Mouse (Mus musculus): ENCODE measurements around the gene 4921517D22Rik. TPM values are rescaled to one million over a fixed set of nuclear protein-coding genes. Genes with fewer than 3 reads are reported as not detected.

4921517D22Rik gene
- polyA plus RNA-seq, 1 experiment from 2014 or later, result not detected

- DNase-seq (ENCODE audit: low spot score), result no peak
- Histone ChIP-seq H3K27ac (no peak overlapping the region), H3K4me2 (replicated peaks) (no peak overlapping the region), H3K36me3 (replicated peaks; ENCODE audit: control insufficient read depth, insufficient read depth) (no peaks in the 10 kb centered on the region), H3K27me3 (ENCODE audit: control insufficient read depth, insufficient read depth, low read length) (no peaks in the 10 kb centered on the region), H3K4me3 (replicated peaks; ENCODE audit: low read length) (no peak overlapping the region), H3K4me1 (replicated peaks; ENCODE audit: control insufficient read depth, insufficient read depth, low read length) (peaks cover 15% of the 10 kb centered on the region), H3K9ac (no peak overlapping the region; the same call in 1 of the 2 replicates), H3K9me3 (ENCODE audit: control insufficient read depth, low read length) (no peaks in the 10 kb centered on the region)
- 46% methylated on average over 2 of the region's 2 CpGs for WGBS
- 0 out of 2 replicates have a peak, but pooled peaks have one; percentile 14 for ATAC-seq (ENCODE audit: low FRiP score)
Observed at GRCm38 (mm10) chr13:59671521-59671920, 22.4 kb downstream of the 4921517D22Rik start.

- peaks cover 15% of the 10 kb centered on the region for H3K4me1 ChIP-seq (replicated peaks; ENCODE audit: control insufficient read depth, insufficient read depth, low read length)
- H3K4me2 ChIP-seq (replicated peaks), result no peak overlapping the region
- H3K9ac ChIP-seq, result no peak overlapping the region
- WGBS, result 79% methylated on average over 10 of the region's 10 CpGs
- peaks cover 4% of the 10 kb centered on the region; the same call in 1 of the 2 replicates for H3K36me3 ChIP-seq (replicated peaks; ENCODE audit: control insufficient read depth, insufficient read depth)
- H3K27me3 ChIP-seq (ENCODE audit: control insufficient read depth, insufficient read depth, low read length), result no peaks in the 10 kb centered on the region
- DNase-seq (ENCODE audit: low spot score) (no peak), ATAC-seq (ENCODE audit: low FRiP score) (no peak)
- H3K9me3 ChIP-seq (ENCODE audit: control insufficient read depth, low read length), result no peaks in the 10 kb centered on the region
- no peak overlapping the region for H3K27ac ChIP-seq
- H3K4me3 ChIP-seq (replicated peaks; ENCODE audit: low read length), result no peak overlapping the region
Observed at GRCm38 (mm10) chr13:59669946-59670345, 24.0 kb downstream of the 4921517D22Rik start.

GRCm38 (mm10) chr13:59668501-59669093 is 25.3 kb downstream of the 4921517D22Rik start:
- ATAC-seq (ENCODE audit: low FRiP score) (no peak), DNase-seq (ENCODE audit: low spot score) (no peak)
- H3K9ac ChIP-seq, result no peak overlapping the region
- H3K9me3 ChIP-seq (ENCODE audit: control insufficient read depth, low read length), result no peaks in the 10 kb centered on the region
- no peak overlapping the region for H3K4me3 ChIP-seq (replicated peaks; ENCODE audit: low read length)
- no peaks in the 10 kb centered on the region for H3K27me3 ChIP-seq (ENCODE audit: control insufficient read depth, insufficient read depth, low read length)
- H3K4me1 ChIP-seq (replicated peaks; ENCODE audit: control insufficient read depth, insufficient read depth, low read length), result peaks cover 5% of the 10 kb centered on the region
- H3K36me3 ChIP-seq (replicated peaks; ENCODE audit: control insufficient read depth, insufficient read depth), result peaks cover 16% of the 10 kb centered on the region; the same call in 1 of the 2 replicates
- H3K27ac ChIP-seq, result no peak overlapping the region
- no peak overlapping the region for H3K4me2 ChIP-seq (replicated peaks)
- WGBS, result 81% methylated on average over 11 of the region's 11 CpGs

GRCm38 (mm10) chr13:59667763-59668162 is 26.1 kb downstream of the 4921517D22Rik start:
- Histone ChIP-seq H3K4me1 (replicated peaks; ENCODE audit: control insufficient read depth, insufficient read depth, low read length) (no peaks in the 10 kb centered on the region), H3K27me3 (ENCODE audit: control insufficient read depth, insufficient read depth, low read length) (no peaks in the 10 kb centered on the region), H3K9ac (no peak overlapping the region), H3K4me3 (replicated peaks; ENCODE audit: low read length) (no peak overlapping the region), H3K36me3 (replicated peaks; ENCODE audit: control insufficient read depth, insufficient read depth) (peaks cover 21% of the 10 kb centered on the region; the same call in 1 of the 2 replicates), H3K27ac (no peak overlapping the region), H3K4me2 (replicated peaks) (no peak overlapping the region), H3K9me3 (ENCODE audit: control insufficient read depth, low read length) (no peaks in the 10 kb centered on the region)
- no peak for DNase-seq (ENCODE audit: low spot score)
- 78% methylated on average over 5 of the region's 5 CpGs for WGBS
- no peak for ATAC-seq (ENCODE audit: low FRiP score)

GRCm38 (mm10) chr13:59663939-59664712 is 29.8 kb downstream of the 4921517D22Rik start:
- Histone ChIP-seq H3K4me2 (replicated peaks) (no peak overlapping the region), H3K36me3 (replicated peaks; ENCODE audit: control insufficient read depth, insufficient read depth) (peaks cover 32% of the 10 kb centered on the region), H3K4me1 (replicated peaks; ENCODE audit: control insufficient read depth, insufficient read depth, low read length) (no peaks in the 10 kb centered on the region), H3K4me3 (replicated peaks; ENCODE audit: low read length) (no peak overlapping the region), H3K27ac (no peak overlapping the region), H3K27me3 (ENCODE audit: control insufficient read depth, insufficient read depth, low read length) (no peaks in the 10 kb centered on the region), H3K9ac (no peak overlapping the region), H3K9me3 (ENCODE audit: control insufficient read depth, low read length) (no peaks in the 10 kb centered on the region)
- DNase-seq (ENCODE audit: low spot score) (no peak), ATAC-seq (ENCODE audit: low FRiP score) (no peak)
- WGBS, result 92% methylated on average over 19 of the region's 19 CpGs

GRCm38 (mm10) chr13:59661966-59662365 is 31.9 kb downstream of the 4921517D22Rik start:
- no peak overlapping the region for H3K4me3 ChIP-seq (replicated peaks; ENCODE audit: low read length)
- H3K4me2 ChIP-seq (replicated peaks), result no peak overlapping the region
- DNase-seq (ENCODE audit: low spot score) (no peak), ATAC-seq (ENCODE audit: low FRiP score) (no peak)
- peaks cover 32% of the 10 kb centered on the region for H3K36me3 ChIP-seq (replicated peaks; ENCODE audit: control insufficient read depth, insufficient read depth)
- H3K9ac ChIP-seq, result no peak overlapping the region
- no peaks in the 10 kb centered on the region for H3K27me3 ChIP-seq (ENCODE audit: control insufficient read depth, insufficient read depth, low read length)
- no peaks in the 10 kb centered on the region for H3K4me1 ChIP-seq (replicated peaks; ENCODE audit: control insufficient read depth, insufficient read depth, low read length)
- H3K27ac ChIP-seq, result no peak overlapping the region
- WGBS, result 96% methylated on average over 12 of the region's 12 CpGs
- H3K9me3 ChIP-seq (ENCODE audit: control insufficient read depth, low read length), result no peaks in the 10 kb centered on the region

- no peaks in the 10 kb centered on the region for H3K27me3 ChIP-seq (ENCODE audit: control insufficient read depth, insufficient read depth, low read length)
- DNase-seq (ENCODE audit: low spot score) (no peak), ATAC-seq (ENCODE audit: low FRiP score) (no peak)
- H3K4me1 ChIP-seq (replicated peaks; ENCODE audit: control insufficient read depth, insufficient read depth, low read length), result no peaks in the 10 kb centered on the region
- H3K9ac ChIP-seq, result no peak overlapping the region
- H3K4me2 ChIP-seq (replicated peaks), result no peak overlapping the region
- no peak overlapping the region for H3K27ac ChIP-seq
- no peaks in the 10 kb centered on the region for H3K9me3 ChIP-seq (ENCODE audit: control insufficient read depth, low read length)
- peaks cover 32% of the 10 kb centered on the region for H3K36me3 ChIP-seq (replicated peaks; ENCODE audit: control insufficient read depth, insufficient read depth)
- 94% methylated on average over 8 of the region's 8 CpGs for WGBS
- H3K4me3 ChIP-seq (replicated peaks; ENCODE audit: low read length), result no peak overlapping the region
Observed at GRCm38 (mm10) chr13:59661387-59661786, 32.5 kb downstream of the 4921517D22Rik start.

- Histone ChIP-seq H3K36me3 (replicated peaks; ENCODE audit: control insufficient read depth, insufficient read depth) (peaks cover 32% of the 10 kb centered on the region), H3K9ac (no peak overlapping the region), H3K27me3 (ENCODE audit: control insufficient read depth, insufficient read depth, low read length) (no peaks in the 10 kb centered on the region), H3K4me3 (replicated peaks; ENCODE audit: low read length) (no peak overlapping the region), H3K4me2 (replicated peaks) (no peak overlapping the region), H3K27ac (no peak overlapping the region), H3K9me3 (ENCODE audit: control insufficient read depth, low read length) (no peaks in the 10 kb centered on the region), H3K4me1 (replicated peaks; ENCODE audit: control insufficient read depth, insufficient read depth, low read length) (no peaks in the 10 kb centered on the region)
- DNase-seq (ENCODE audit: low spot score), result no peak
- WGBS, result 94% methylated on average over 3 of the region's 3 CpGs
- no peak for ATAC-seq (ENCODE audit: low FRiP score)
Observed at GRCm38 (mm10) chr13:59660371-59660770, 33.5 kb downstream of the 4921517D22Rik start.

GRCm38 (mm10) chr13:59657781-59658180 is 36.1 kb downstream of the 4921517D22Rik start:
- Histone ChIP-seq H3K4me1 (replicated peaks; ENCODE audit: control insufficient read depth, insufficient read depth, low read length) (peaks cover 10% of the 10 kb centered on the region), H3K9me3 (ENCODE audit: control insufficient read depth, low read length) (no peaks in the 10 kb centered on the region), H3K36me3 (replicated peaks; ENCODE audit: control insufficient read depth, insufficient read depth) (peaks cover 11% of the 10 kb centered on the region), H3K4me3 (replicated peaks; ENCODE audit: low read length) (no peak overlapping the region), H3K4me2 (replicated peaks) (no peak overlapping the region), H3K27ac (no peak overlapping the region), H3K27me3 (ENCODE audit: control insufficient read depth, insufficient read depth, low read length) (no peaks in the 10 kb centered on the region), H3K9ac (no peak overlapping the region)
- no peak for ATAC-seq (ENCODE audit: low FRiP score)
- WGBS, result 76% methylated on average over 5 of the region's 5 CpGs
- no peak for DNase-seq (ENCODE audit: low spot score)

Data from hindbrain, embryonic 14.5 days (tissue).